Mouse (Mus musculus): ENCODE results near the gene Sf3a1. TPM values are rescaled to one million over a fixed set of nuclear protein-coding genes. Genes with fewer than 3 reads are reported as not detected.
"Not testable (repeated sequence)": the region's sequence is repeated elsewhere in the genome, so short reads cannot be mapped to it uniquely, and the experiment has no call there.

The Sf3a1 gene
- total RNA-seq, 4 experiments from 2014 or later, result 40.4 to 61.5 (median 48.4) TPM

DNA sequence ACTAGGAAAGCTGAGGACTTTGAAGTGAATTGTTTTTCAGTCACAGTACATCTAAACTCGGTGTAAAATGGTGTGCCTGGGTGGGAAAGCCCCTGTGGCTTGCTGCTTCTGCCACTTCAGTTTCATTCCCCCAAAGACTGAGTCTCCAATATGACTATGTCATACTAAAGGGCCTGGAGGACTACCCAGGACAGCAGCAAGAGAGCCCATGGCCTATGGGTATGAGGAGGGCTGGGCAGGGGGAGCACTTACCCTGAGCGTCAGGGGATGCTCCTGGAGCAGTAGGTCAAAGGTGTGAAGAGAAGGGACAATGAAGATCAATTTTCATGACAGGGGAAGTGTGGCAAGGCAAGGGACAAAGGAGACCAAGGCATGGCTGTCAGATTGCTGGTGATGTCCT is 21.2 kb upstream of the Sf3a1 start:
- no peak for DNase-seq

DNA sequence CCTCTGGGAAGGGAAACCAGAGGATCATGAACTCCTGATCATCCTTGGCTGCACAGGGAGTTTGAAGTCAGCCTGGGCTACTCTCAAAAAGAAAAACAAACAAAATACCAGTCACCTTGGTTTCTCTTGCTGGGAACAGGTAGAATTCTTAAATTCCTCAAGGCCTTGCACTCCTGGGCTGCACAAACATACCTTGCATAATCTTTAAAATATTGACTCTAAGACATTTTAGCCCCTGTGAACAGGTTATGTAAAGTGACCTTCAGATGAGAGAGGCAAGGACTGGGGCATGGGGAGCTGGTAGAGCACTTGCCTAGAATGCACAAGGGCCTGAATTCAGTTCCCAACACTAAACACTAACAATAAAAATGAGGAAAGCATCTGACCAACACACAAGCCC is 18.6 kb upstream of the Sf3a1 start:
- DNase-seq, result no peak

DNA sequence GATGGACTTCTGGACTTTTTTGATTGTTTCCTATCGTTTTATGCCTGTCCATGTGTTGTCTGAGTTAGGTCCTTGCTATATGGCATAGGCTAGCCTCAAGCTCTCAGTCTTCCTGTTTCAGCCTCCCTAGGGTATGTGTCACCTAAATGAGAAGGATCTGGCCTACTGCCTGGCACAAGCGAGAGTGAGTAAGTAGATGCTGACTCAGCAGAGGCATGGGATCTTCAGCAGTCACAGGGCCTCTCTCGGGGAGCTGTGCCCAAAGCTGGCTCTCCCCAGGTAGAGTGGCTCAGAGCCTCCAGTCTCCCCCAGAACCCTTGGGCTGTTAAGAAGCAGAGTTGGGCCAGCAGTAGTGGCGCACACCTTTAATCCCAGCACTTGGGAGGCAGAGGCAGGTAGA is 17.8 kb upstream of the Sf3a1 start:
- no peak for DNase-seq

DNA sequence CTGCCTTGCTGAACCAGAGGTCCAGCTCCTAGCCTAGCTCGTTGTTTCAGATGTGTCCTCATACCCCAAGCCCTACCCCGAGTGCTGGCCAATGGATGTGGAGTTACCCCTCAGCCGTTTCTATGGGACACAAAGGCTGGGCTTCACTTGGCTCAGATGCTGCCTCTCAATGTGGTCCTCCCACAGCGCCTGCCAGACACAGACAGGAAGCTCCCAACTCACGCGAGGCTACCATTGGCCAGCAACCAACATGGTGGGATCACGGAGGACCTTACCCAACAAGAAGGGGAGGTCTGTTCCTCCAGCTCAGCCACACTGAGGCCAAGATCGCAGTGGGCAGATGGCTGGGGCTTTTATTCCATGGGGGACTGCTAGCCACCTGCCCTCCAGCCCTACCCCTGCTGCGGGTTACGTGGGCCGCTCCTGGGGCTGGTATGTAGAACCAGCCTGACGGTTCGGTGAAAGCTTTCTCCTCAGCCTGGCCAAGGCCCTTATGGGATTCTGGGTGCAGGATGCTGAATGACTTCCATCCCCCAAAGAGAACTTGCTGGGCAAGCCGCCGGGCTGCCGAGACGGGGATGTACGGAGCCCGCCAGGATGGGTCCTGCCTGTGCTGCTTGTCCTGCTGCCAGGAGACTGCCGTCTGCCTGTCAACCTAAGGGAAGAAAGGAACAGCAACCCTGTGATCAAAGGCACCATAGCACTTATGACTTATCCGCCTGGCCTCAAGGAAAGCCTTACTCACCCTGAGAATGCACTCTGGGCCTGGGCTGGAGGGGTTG is 16.7 kb upstream of the Sf3a1 start:
- DNase-seq, result no peak

DNA sequence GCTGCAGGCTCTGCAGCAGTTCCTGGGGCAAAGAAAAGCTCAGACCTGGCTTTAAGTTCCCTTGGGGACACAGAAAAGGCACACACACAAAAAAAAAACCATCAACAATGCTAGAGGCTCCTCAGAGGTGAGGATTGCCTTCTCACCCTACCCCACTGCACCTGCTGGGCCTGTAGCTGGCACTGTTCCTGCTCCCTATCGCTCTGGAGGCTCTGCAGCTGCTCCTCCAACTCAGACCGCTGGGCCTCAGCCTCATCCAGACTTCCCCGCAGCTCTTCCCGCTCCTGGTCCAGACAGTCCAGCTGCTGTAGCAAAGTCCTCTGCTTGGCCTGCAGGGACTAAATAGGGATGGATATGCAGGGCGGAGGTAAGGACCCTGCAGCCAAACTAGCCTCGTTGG is 13.8 kb upstream of the Sf3a1 start:
- DNase-seq, result no peak

DNA sequence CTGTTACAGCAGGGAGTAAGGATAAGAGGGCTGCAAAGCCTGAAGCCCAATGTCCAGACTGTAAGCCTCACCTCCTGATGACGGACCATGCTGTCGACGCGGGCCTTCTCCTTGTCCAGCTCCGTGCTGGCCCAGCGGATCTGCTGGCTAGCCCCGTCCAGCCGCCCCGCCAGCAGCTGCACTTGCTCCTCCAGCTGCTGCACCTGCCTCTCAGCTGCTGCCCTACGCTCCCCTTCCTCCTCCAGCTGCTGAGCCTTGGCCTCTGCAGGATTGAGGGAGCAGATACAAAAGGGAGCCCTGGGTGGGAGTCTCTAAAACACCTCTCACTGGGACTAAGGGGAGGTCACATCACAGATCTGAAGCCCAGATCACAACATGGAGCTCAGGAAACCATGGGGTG is 13.1 kb upstream of the Sf3a1 start:
- DNase-seq, result no peak

- no peak for DNase-seq
These were observed 12.0 kb upstream of the Sf3a1 start for GRCm38 (mm10) chr11:4148120-4148519.

GRCm38 (mm10) chr11:4148536-4149156 is 11.5 kb upstream of the Sf3a1 start:
- no peak for DNase-seq

GRCm38 (mm10) chr11:4149886-4150285 is 10.3 kb upstream of the Sf3a1 start:
- DNase-seq, result no peak

- no peak for DNase-seq
These were observed 6.5 kb upstream of the Sf3a1 start for GRCm38 (mm10) chr11:4153694-4154093.

DNA sequence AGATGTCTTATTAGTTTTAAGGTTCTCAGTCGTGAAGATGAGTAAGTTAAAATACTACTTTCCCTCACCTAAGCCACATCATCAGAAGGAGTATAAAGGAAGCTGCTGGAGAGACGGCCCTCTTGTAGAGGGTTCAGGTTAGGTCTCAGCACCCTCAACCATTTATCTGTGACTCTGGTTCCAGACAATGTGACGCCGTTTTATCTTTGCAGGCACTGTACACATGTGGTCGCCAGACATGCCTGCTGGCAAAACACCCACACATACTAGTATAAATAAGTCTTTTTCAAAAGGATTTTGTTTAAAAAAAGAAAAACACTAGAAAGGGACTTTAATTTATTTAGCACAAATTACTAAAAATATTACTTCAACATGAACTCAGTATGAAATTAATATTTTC is 4.5 kb upstream of the Sf3a1 start:
- no peak for DNase-seq

DNA sequence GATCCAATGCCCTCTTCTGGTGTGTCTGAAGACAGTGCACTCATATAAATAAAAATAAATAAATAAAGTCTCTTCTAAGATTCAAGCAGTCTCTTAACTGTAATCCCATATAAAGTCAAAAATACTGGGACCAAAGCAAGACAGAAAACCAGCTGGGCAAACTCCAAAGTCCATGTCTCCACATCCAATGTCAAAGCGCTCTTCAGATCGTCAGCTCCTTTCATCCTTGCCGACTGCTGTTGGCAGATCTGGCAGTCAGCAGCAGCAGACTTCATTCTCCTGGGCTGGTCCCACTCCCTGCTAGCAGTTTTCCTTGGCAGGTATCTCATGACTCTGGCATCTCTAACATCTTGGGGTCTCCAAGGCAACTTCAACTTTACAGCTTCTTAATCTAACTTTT is 1.5 kb upstream of the Sf3a1 start:
- no peak for DNase-seq

GRCm38 (mm10) chr11:4160758-4161480 is 769 bp downstream of the Sf3a1 start:
- DNase-seq, result no peak

- DNase-seq, result no peak
These were observed 4.6 kb downstream of the Sf3a1 start for GRCm38 (mm10) chr11:4164701-4165100.

GRCm38 (mm10) chr11:4166467-4167090 is 6.4 kb downstream of the Sf3a1 start:
- DNase-seq, result peak; percentile 37

DNA sequence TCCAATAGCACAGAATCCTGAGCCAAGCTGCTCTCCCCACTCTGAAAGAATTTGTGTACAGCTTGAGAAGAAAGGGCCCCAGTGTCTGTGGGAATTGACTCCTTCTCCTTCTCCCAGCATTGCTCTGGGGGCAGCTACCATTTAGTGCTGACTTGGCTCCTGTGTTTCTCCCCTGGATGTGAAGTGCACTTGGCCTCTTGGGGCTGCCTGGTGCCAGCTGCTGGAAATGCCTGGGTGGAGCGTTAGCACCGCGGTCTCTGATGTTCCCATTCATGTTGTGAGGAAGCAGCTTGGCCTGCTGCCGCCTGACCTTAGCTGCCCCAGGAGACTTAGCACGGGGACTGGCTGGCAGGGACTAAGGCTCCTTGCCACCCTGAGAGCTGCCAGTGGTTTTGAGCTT is 14.4 kb downstream of the Sf3a1 start:
- peak; percentile 50 for DNase-seq

DNA sequence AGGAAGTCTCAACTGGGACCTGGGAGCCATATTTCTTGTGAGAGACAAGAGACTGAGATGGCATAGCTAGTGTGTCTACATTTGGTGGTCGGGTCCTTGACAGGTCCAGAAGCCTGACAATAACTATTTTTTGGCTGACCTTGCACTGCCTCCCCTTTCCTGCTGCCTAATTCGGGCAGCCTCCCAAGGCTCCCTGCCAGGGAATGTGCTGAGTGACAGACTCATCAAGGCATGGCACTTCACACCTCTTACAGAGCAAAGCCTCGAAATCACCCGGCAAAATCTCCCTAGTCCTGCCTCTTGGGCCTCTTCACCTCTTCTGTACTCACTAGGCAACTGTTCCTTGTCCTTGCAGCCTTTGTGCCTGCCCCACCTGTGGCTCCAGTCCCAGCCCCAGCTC is 17.6 kb downstream of the Sf3a1 start:
- DNase-seq, result no peak

DNA sequence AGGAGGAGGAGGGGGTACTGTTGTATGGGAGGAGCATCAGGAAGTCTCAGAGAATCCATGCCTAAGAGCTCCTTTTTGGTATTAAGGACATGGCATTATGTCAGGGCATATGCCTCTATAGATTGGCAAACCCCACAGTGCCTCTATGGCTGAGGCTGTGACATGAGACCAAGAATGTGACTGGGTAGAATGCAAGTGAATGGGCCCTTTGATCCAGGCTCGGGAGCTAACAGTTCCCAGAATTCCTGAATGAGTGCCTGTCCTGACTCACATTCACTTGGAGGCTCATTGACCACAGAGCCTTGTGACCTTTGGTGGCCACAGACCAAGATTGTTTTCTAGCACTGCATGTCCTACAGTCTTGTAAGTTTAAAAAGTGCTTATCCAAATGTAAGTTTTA is 21.9 kb downstream of the Sf3a1 start:
- DNase-seq, result no peak

GRCm38 (mm10) chr11:4183511-4183910 is 23.4 kb downstream of the Sf3a1 start:
- DNase-seq, result no peak

- no peak for DNase-seq
These were observed 24.3 kb downstream of the Sf3a1 start for GRCm38 (mm10) chr11:4184251-4184952.

GRCm38 (mm10) chr11:4185480-4185879 is 25.3 kb downstream of the Sf3a1 start:
- not testable (repeated sequence) for DNase-seq

- DNase-seq, result peak; percentile 98
These were observed 26.6 kb downstream of the Sf3a1 start, which contains the start of gene Tbc1d10a for GRCm38 (mm10) chr11:4186486-4187317. Tbc1d10a (plus strand) TSS chr11:4186789.
